Mouse (Mus musculus): ENCODE results near the gene Atg4d.
"Not testable (repeated sequence)": the region's sequence is repeated elsewhere in the genome, so short reads cannot be mapped to it uniquely, and the experiment has no call there.

Gene Atg4d

DNA sequence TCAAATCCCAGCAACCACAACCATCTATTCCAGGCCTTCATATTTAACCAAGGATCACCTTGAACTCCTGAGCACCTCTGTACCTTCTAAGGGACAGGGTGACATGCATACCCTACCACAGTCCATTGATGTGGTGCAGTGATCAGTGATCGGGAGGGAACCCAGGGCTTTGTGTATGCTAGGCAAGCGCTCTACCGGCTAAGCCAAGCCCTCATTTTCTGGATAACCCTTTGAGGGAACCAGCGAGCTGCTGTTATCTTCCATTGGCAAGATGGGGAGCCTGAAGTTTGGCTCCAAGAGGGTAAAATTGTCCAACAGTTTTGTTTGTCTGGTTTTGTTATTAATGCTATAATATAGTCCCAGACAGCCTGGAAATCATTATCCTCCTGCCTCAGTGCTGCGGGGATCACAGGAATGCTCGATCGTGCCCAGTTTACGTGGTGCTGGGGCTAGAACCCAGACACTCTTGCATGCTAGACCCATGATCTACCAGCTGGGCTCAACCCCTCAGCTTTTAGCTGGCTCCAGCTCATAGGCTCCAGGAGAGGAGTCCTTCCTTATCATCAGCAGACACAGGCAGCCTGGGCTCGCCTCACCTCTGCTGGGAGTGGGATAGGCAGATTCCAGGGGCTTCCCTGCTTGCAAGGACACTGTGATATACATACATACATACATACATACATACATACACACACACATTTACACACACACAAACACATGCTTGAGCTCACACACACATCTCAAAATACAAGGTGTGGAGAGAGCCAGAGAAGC is 49.5 kb downstream of the Atg4d start:
- no peak for DNase-seq (ENCODE audit: low spot score)

DNA sequence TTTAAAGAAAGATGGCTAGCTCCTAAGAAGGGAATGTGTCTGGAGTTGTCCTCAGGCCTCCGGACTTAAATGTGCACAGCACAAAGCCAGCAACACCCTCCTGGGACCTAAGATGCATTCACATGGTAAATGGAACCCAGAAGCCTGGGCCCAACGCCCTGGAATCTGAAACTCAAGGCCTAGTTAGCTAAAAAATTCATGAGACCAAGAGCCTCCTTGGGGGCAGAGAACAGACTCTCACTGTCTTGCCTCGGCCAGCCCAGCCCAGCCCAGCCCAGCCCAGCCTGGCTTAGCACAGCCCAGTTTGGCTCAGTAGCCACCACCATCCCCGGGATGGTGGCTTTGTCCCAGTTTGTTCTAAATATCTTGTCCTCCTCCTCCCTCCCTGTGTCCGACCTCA is 50.3 kb downstream of the Atg4d start:
- no peak for DNase-seq (ENCODE audit: low spot score)

DNA sequence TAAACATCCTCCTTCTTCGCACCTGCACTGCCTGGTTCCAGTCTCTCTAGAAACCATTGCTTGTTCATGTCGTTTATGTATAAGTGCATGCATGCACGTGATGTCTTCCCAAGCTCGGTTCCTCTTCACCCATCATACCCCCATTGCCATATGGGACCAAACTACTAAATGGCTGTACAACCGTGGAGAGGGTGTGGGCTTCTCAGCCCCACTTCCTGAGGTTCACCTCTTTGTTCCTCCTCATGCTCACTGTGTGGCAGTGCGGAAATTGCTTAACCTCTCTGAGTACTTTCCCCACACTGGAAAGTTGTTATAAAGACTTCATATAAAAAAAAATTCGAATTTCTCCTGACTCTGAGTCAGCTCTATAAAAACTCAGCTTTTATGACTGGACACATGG is 51.6 kb downstream of the Atg4d start:
- no peak for DNase-seq (ENCODE audit: low spot score)

DNA sequence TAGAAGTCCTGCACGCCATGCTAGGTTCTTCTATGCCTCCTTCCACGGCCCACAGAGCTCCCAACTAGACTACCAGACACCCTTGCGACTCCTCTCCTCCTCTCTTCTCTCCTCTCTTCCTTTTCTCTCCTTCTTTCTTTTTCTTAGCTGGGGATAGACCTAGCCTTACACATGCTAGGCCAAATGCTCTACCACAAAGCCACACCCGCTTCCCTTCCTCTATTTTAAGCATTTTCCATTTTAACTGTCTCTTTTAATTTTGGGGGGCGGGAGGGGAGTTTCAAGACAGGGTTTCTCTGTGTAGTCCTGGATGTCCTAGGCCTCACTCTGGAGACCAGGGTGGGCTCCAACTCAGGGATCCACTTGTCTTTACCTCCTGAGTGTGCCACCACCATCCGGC is 53.7 kb downstream of the Atg4d start:
- no peak for DNase-seq (ENCODE audit: low spot score)

DNA sequence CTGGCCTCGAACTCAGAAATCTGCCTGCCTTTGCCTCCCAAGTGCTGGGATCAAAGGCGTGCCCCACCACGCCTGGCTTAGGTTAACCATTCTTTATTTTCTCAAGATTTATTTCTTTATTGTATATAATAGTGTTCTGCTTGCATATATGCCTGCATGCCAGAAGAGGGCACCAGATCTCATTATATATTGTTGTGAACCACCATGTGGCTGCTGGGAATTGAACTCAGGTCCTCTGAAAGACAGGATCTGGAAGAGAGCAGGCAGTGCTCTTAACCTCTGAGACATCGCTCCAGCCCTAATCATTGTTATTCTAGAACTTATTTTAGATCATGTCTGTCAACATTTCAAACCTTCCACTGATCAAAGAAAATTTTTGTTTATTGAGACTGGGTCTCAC is 54.4 kb downstream of the Atg4d start:
- no peak for DNase-seq (ENCODE audit: low spot score)

DNA sequence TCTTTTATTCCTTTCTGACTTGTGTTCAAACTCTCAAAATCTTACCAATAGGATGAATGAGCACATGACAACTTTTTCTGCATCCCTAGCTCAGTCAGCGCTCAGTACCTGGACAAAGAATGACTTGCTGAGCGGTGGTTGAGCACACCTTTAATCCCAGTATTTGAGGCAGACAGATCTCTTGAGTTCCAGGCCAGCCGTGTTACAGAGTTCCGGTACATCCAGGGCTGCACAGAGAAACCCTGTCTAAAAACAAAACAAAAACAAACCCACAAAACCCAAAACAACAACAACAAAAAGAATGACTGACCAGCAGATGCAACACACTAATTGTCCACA is 55.2 kb downstream of the Atg4d start:
- no peak for DNase-seq (ENCODE audit: low spot score)

DNA sequence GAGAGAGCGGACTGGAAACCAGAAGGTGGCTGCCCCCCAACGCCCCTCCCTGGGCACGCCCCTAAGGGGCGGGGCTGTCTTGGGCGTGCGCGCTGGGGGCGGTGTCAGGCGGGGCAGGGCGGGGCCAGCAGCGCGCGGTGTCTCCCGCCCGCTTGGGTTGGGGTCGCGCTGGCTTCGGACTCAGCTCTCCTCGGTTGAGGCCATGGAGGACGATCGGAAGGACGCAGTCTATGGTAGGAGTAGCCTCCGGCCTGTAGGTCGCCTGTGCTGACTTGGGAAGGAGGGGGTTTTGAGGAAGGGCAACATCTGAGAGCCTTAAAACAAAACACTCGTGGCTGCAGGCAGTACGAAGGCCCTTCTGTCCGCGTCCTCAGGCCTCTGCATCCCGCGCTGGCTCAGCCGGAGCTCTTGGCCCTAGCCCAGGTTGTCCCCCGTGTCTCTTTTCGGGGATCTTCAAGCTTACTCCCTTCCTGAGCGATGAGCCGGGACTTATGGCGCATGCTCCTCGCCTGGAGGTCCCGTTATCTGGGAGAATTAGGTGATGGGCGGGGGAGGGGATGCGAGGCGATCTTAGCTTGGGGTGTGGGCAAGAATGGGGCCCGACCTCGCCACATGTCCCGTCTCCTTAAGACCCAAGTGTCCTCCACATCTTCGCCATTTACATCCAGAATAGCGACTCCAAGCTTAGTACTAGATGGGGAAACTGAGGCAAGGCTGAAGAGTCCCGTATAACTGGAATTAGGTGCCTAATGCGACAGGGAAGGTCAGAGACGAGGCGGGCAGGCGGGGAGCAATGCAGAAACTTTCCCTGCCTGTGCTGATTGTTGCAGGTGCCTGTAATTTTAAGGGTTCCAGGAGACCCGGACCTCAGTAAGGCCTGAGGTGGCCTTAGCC is 55.8 kb downstream of the Atg4d start, which contains the start of gene Slc44a2:
TSS of gene Slc44a2 (plus strand) at position 80 of the 894 bp plus-strand sequence.
- peak; percentile 62 for DNase-seq (ENCODE audit: low spot score)

DNA sequence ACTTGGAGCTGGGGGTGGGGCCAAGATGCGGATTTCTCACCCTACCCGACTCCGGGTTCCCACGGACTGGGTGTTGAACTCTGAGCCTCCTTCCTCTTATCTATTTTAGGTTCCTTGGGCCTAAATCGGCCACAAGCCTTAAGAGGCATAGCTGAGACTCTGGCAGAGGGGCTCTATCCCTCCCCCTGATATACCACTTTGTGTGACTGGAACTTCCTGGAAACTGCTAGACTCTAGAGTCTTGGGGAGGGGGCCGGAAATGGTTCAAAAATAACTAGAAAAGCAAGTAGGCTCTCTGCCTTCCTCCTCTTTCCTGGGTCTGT is 56.4 kb downstream of the Atg4d start:
- no peak for DNase-seq (ENCODE audit: low spot score)

DNA sequence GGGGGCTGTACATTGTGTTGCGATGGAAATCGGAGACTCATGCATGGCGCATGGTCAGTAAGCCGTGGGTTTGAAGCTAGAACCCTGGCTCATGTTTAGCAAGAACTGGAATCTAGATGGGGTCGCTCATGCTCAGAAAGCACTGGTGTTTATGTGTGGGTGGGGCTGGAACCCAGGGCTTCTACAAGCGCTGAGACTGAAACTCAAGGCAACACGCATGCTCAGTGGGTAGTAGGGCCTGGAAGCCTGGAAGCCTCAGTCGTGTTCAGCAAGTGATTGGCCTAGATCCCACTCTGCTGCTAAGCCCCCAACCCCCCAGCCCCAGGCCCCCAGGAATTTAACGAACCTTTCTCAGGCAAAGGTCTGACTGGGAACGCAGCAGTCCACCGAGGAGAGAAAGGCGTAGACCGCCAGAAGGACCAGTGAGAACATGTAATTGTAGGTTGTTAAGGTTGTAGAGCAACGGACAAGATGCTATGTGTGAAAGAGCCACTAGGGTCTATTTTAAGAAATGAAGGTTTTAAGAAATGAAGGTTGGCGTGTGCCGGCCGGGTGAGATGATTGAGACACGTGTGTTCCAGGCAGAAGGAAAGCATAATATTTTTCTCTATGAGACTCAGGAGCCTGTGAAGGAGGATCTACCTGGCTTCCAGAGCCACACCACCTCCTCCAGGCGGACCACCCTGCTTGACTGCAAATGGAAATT is 57.3 kb downstream of the Atg4d start:
- no peak for DNase-seq (ENCODE audit: low spot score)

DNA sequence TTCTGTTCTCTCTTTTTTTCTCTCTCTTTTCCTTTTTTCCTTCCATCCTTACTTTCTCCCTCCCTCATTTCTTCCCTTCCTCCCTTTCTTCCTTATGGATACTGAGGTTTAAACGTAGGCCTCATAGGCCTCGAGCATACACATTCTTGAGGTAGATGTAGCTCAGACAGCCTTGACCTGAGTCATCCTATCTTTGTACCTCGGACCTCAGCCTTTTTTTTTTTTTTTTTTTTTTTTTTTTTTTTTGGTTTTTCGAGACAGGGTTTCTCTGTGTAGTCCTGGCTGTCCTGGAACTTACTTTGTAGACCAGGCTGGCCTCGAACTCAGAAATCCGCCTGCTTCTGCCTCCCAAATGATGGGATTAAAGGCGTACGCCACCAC is 57.8 kb downstream of the Atg4d start:
- DNase-seq (ENCODE audit: low spot score), result not testable (repeated sequence)

DNA sequence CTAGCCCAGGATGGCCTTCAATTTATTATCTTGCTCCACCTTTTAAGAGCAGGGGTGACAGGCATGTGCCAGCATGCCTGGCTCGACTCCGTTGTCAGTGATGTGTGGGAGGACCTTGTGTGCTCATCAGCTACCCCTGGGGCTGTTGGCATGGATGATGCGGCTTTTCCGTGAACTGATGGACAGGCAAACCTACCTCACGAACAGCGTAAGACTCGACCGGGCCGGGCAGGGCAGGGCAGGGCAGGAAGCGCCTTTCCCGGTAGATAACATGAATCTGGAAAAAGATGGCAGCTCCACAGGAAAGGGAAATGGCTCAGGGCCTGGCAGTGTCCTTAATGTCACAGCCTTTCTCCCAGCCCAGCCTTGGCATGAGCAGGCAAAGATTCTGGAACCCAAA is 59.2 kb downstream of the Atg4d start:
- DNase-seq (ENCODE audit: low spot score), result no peak

Data from ovary, postnatal 10 days (tissue).